Comparison of ENCODE assay signal across 17 mouse cellular contexts in genomic region chr14:118608317-118608716, GRCm38 (mm10).
"Had no signal": no experiment of that assay in that cellular context is flagged by ENCODE, and none has a peak within 500 bp of the region (broad histone marks: within the 10 kb centered on the region; RNA-seq: fewer than 3 reads in every experiment).

No protein-coding gene starts in this region.

- H3K4me2 ChIP-seq: limb, embryonic 15.5 days; liver, embryonic 11.5 days; midbrain, embryonic 13.5 days; neural tube, embryonic 13.5 days had no signal

- H3K27ac ChIP-seq: kidney, postnatal 0 days; limb, embryonic 15.5 days; liver, embryonic 14.5 days; midbrain, embryonic 10.5 days; midbrain, embryonic 13.5 days; neural tube, embryonic 13.5 days had no signal

- H3K4me3 ChIP-seq: layer of hippocampus, adult 2 months; limb, embryonic 15.5 days; megakaryocyte, embryonic 14.5 days; midbrain, embryonic 10.5 days; midbrain, embryonic 13.5 days; myocyte; neural tube, embryonic 13.5 days had no signal

- ATAC-seq: intestine, postnatal 0 days; liver, postnatal 0 days; midbrain, embryonic 13.5 days; midbrain, embryonic 16.5 days had no signal

- H3K27me3 ChIP-seq: limb, embryonic 15.5 days; megakaryocyte, embryonic 14.5 days; midbrain, embryonic 13.5 days; neural tube, embryonic 13.5 days had no signal

- H3K4me1 ChIP-seq: megakaryocyte, embryonic 14.5 days; midbrain, embryonic 10.5 days; midbrain, embryonic 13.5 days had no signal

- H3K36me3 ChIP-seq: limb, embryonic 15.5 days; midbrain, embryonic 13.5 days; neural tube, embryonic 13.5 days had no signal

- H3K9me3 ChIP-seq: limb, embryonic 15.5 days; megakaryocyte, embryonic 14.5 days; midbrain, embryonic 10.5 days; midbrain, embryonic 13.5 days; neural tube, embryonic 13.5 days had no signal

- DNase-seq: kidney, adult 2 months; kidney, postnatal 25 days; liver, postnatal 0 days; thymus, adult 18-20 months; thymus, postnatal 4 days had no signal

- H3K9ac ChIP-seq: limb, embryonic 15.5 days; liver, embryonic 14.5 days; liver, postnatal 0 days; midbrain, embryonic 13.5 days; neural tube, embryonic 13.5 days had no signal
